Mouse (Mus musculus): Measurements from ENCODE around the gene Ate1. TPM values are rescaled to one million over a fixed set of nuclear protein-coding genes. Genes with fewer than 3 reads are reported as not detected.
A peak's percentile ranks its signal among the peaks of the same experiment; 100 is the strongest.

Gene Ate1
- 44.2 and 50.8 TPM in 2 replicates for total RNA-seq (2014; rRNA removed)
- 65.6 and 97.7 TPM in 2 replicates for polyA plus RNA-seq (2015; fragmentation: Nextera tagmentation; extraction: Ambion mirVana)

DNA sequence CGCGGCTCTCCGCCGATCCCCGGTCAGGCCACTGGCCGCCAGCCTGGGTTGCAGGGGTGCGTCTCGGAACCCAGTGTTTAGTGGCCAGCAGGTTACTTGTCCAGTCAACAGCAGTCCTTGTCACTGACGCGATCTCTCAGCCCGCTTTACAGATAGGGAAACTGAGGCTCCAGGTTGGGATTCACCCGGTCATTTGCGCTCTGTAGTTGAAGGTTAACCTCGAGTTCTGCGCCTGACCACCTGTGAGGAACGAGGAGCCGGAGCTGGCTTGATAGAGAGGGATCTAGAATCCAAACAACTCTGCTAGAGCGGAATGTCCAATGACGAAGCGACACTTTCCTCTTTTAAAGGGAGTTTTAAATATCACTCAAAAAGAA lies at the start of gene Ate1:
Gene Ate1, minus strand, starts transcription at position 321 of the 377 bp plus-strand sequence.
- Histone ChIP-seq H3K9ac (peak within 1 kb of the TSS; percentile 79), H3K27ac (ENCODE audit: low read depth, low read length) (peak within 1 kb of the TSS; percentile 97), H3K4me2 (ENCODE audit: low read depth) (peak within 1 kb of the TSS; percentile 89), H3K27me3 (ENCODE audit: insufficient read depth, low read length) (no peaks in the 10 kb centered on the region), H3K9me3 (ENCODE audit: low read length) (no peaks in the 10 kb centered on the region), H3K4me1 (ENCODE audit: insufficient read depth) (peaks cover 13% of the 10 kb centered on the region; the same call in 1 of the 2 replicates), H3K4me3 (ENCODE audit: low read depth, low read length) (peak within 1 kb of the TSS; percentile 66), H3K36me3 (ENCODE audit: insufficient read depth) (peaks cover under 1% of the 10 kb centered on the region; the same call in 1 of the 2 replicates)
- TF ChIP-seq CTCF (IDR thresholded peaks at IDR 0.05; ENCODE audit: low read depth): no peak
- 15% methylated on average over 20 of the region's 20 CpGs for WGBS
- ATAC-seq: no peak
- no peak for DNase-seq

DNA sequence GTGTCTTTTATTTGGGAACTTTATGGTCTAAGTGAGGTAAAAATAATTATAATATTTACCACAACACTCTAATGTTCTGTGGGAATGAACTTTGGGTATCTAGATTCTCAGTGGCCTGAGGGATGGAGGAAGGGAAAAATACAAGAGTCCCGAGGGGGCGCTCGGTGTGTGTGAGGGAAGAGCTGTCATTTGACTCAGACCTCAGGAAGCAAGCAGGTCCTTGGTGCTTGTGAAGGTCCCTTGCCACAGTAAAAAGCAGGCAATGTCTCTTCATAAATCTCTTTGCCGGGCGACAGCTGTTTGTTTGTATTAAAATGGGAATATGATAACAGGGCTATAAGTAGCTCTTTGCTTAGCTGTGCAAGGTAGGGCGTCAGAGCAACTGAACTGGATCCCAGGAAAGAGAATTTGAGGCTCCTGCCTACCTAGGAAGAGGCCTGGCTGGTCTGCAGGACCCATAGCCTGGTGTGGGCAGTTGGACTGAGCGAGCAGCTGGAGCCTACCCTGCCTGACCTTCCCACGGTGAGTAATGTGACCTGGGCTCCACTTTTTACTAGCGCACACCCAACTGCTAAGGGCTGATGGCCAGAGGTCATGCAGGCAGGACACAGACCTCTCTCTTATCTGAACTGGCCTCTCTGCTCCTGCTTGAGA lies 48.7 kb upstream of the Ate1 start:
- Histone ChIP-seq H3K9ac (no peak overlapping the region), H3K27ac (ENCODE audit: low read depth, low read length) (no peak overlapping the region), H3K9me3 (ENCODE audit: low read length) (no peaks in the 10 kb centered on the region), H3K27me3 (ENCODE audit: insufficient read depth, low read length) (no peaks in the 10 kb centered on the region), H3K4me2 (ENCODE audit: low read depth) (no peak overlapping the region), H3K36me3 (ENCODE audit: insufficient read depth) (no peaks in the 10 kb centered on the region), H3K4me3 (ENCODE audit: low read depth, low read length) (no peak overlapping the region), H3K4me1 (ENCODE audit: insufficient read depth) (no peaks in the 10 kb centered on the region)
- no peak for TF ChIP-seq CTCF (IDR thresholded peaks at IDR 0.05; ENCODE audit: low read depth)
- WGBS: 92% methylated on average over 9 of the region's 9 CpGs
- DNase-seq (no peak), ATAC-seq (no peak)

DNA sequence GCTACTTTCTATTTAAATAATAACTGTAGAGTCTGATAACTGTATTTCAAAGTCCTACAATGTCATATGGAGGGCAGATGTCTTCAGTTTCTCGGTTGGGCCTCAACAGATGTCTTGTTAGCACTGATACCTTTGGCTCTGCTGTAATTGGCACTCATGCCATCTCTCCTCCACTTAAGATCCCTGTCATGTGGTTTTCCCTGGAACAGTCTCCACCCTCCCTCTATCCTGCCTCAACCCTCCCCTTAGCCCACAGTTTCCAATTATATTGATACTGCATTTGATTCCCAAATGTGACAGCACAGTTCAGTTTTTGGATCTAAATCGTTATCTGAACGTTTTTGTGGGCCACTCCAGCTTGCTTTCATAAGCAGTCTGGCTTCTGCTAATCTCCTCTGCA lies 44.4 kb upstream of the Ate1 start:
- Histone ChIP-seq H3K4me3 (ENCODE audit: low read depth, low read length) (no peak overlapping the region), H3K27me3 (ENCODE audit: insufficient read depth, low read length) (no peaks in the 10 kb centered on the region), H3K27ac (ENCODE audit: low read depth, low read length) (no peak overlapping the region), H3K4me2 (ENCODE audit: low read depth) (no peak overlapping the region), H3K4me1 (ENCODE audit: insufficient read depth) (no peaks in the 10 kb centered on the region), H3K36me3 (ENCODE audit: insufficient read depth) (no peaks in the 10 kb centered on the region), H3K9me3 (ENCODE audit: low read length) (no peaks in the 10 kb centered on the region), H3K9ac (no peak overlapping the region)
- DNase-seq: no peak
- WGBS: 46% methylated on average over 3 of the region's 3 CpGs
- ATAC-seq: no peak
- no peak for TF ChIP-seq CTCF (IDR thresholded peaks at IDR 0.05; ENCODE audit: low read depth)

DNA sequence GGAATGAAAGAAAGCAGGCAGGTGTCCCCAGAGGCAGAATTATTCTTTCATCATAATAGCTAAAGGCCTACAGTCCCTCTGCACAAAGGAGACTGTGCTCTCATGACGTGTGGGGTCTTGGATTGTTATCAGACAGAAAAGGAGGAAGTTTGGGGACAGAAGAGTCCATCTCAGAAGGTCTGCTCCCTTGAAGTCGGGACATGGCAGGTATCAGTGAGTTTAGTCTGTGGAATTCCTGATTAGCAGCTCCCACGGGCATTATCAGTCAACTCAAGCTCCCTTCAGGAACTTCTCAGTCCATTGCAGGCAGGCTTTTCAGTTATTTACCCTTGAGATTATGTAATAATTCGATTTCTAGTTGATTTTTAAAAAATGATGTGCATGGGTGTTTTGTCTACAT lies 43.7 kb upstream of the Ate1 start:
- H3K9me3 ChIP-seq (ENCODE audit: low read length): no peaks in the 10 kb centered on the region
- H3K27ac ChIP-seq (ENCODE audit: low read depth, low read length): no peak overlapping the region
- H3K27me3 ChIP-seq (ENCODE audit: insufficient read depth, low read length): no peaks in the 10 kb centered on the region
- no peaks in the 10 kb centered on the region for H3K4me1 ChIP-seq (ENCODE audit: insufficient read depth)
- H3K9ac ChIP-seq: no peak overlapping the region
- no peak overlapping the region for H3K4me2 ChIP-seq (ENCODE audit: low read depth)
- H3K4me3 ChIP-seq (ENCODE audit: low read depth, low read length): no peak overlapping the region
- ATAC-seq (no peak), DNase-seq (no peak)
- TF ChIP-seq CTCF (IDR thresholded peaks at IDR 0.05; ENCODE audit: low read depth): no peak
- WGBS: 64% methylated on average over 4 of the region's 4 CpGs
- H3K36me3 ChIP-seq (ENCODE audit: insufficient read depth): no peaks in the 10 kb centered on the region

DNA sequence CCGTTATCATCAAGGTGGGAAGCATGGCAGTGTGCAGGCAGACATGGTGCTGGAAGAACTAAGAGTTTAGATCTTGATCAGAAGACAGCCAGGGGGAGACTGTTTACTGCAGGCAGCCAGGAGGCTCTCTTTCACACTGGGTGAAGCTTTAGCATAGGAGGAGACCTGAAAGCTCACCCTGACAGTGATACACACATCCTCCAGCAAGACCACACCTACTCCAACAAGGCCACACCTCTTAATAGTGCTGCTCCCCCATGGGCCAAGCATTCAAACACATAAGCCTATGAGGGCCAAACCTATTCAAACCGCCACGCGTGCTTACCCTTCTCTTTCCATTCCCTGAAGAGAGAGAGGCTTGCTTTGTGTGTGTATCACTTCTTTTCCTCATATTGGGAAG lies 43.1 kb upstream of the Ate1 start:
- no peaks in the 10 kb centered on the region for H3K27me3 ChIP-seq (ENCODE audit: insufficient read depth, low read length)
- WGBS: 86% methylated on average over 4 of the region's 4 CpGs
- no peak overlapping the region for H3K4me2 ChIP-seq (ENCODE audit: low read depth)
- H3K9me3 ChIP-seq (ENCODE audit: low read length): no peaks in the 10 kb centered on the region
- no peak overlapping the region for H3K4me3 ChIP-seq (ENCODE audit: low read depth, low read length)
- no peak overlapping the region for H3K9ac ChIP-seq
- ATAC-seq (no peak), DNase-seq (no peak)
- no peaks in the 10 kb centered on the region for H3K4me1 ChIP-seq (ENCODE audit: insufficient read depth)
- H3K27ac ChIP-seq (ENCODE audit: low read depth, low read length): no peak overlapping the region
- no peaks in the 10 kb centered on the region for H3K36me3 ChIP-seq (ENCODE audit: insufficient read depth)
- TF ChIP-seq CTCF (IDR thresholded peaks at IDR 0.05; ENCODE audit: low read depth): no peak

DNA sequence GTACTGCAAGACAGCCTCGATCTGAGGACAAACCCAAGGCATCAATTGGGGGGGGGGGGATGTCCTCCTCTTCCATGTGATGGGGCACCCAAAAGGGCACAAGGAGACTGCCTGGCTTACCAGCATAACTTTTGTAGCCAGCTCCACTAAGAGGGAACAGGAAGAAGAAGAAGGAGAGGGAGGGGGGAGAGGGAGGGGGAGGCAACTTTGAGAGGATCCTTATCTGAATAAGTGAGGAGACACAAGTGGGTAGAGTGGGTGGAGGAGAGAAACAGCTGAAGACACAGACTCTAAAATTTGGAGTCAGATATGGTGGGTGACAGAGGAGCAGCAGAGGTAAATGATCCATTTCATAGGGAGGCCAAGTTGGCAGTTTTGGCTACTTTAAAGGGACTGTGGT lies 40.8 kb upstream of the Ate1 start:
- no peak overlapping the region for H3K4me2 ChIP-seq (ENCODE audit: low read depth)
- TF ChIP-seq CTCF (IDR thresholded peaks at IDR 0.05; ENCODE audit: low read depth): no peak
- no peaks in the 10 kb centered on the region for H3K27me3 ChIP-seq (ENCODE audit: insufficient read depth, low read length)
- H3K9me3 ChIP-seq (ENCODE audit: low read length): no peaks in the 10 kb centered on the region
- H3K9ac ChIP-seq: no peak overlapping the region
- H3K27ac ChIP-seq (ENCODE audit: low read depth, low read length): no peak overlapping the region
- no peaks in the 10 kb centered on the region for H3K36me3 ChIP-seq (ENCODE audit: insufficient read depth)
- 88% methylated on average over 1 of the region's 1 CpGs for WGBS
- no peak overlapping the region for H3K4me3 ChIP-seq (ENCODE audit: low read depth, low read length)
- ATAC-seq (no peak), DNase-seq (no peak)
- no peaks in the 10 kb centered on the region for H3K4me1 ChIP-seq (ENCODE audit: insufficient read depth)

DNA sequence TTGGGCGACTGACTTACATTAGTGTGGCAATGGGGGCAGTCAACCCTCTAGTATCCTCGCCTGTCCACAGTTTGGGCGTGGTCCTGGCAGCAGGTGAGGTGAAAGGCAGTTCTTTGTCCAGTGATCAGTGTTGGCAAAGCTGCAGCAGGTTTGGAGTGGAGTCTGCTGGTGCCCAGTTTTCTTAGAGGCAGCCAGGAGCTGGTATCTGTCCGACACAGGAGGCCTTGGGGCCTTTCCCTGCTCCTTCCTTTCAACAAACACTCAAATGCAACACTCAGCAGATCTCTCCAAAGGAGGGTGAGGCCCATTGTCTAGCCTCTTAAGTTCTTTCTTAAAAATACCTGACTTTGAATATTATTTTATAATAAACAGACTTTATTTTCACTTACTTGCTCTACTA lies 38.4 kb upstream of the Ate1 start:
- H3K27me3 ChIP-seq (ENCODE audit: insufficient read depth, low read length): no peaks in the 10 kb centered on the region
- no peaks in the 10 kb centered on the region for H3K36me3 ChIP-seq (ENCODE audit: insufficient read depth)
- no peak overlapping the region for H3K27ac ChIP-seq (ENCODE audit: low read depth, low read length)
- DNase-seq (no peak), ATAC-seq (no peak)
- H3K4me1 ChIP-seq (ENCODE audit: insufficient read depth): no peaks in the 10 kb centered on the region
- H3K4me2 ChIP-seq (ENCODE audit: low read depth): no peak overlapping the region
- H3K9ac ChIP-seq: no peak overlapping the region
- TF ChIP-seq CTCF (IDR thresholded peaks at IDR 0.05; ENCODE audit: low read depth): no peak
- 79% methylated on average over 4 of the region's 4 CpGs for WGBS
- no peaks in the 10 kb centered on the region for H3K9me3 ChIP-seq (ENCODE audit: low read length)
- no peak overlapping the region for H3K4me3 ChIP-seq (ENCODE audit: low read depth, low read length)
